Mouse (Mus musculus): ENCODE measurements around the gene Khnyn.

GRCm38 (mm10) chr14:55922475-55923232 lies 37.9 kb downstream of the Khnyn start:
- no peak for TF ChIP-seq POLR2A (IDR thresholded peaks at IDR 0.05; ENCODE audit: borderline replicate concordance, extremely low read depth, insufficient read depth, insufficient read length, poor library complexity, severe bottlenecking)
- no peak for TF ChIP-seq CTCF (IDR thresholded peaks at IDR 0.05; ENCODE audit: borderline replicate concordance, extremely low read depth, insufficient read depth, insufficient read length)
